8 mouse cellular contexts compared by ENCODE assay signal in genomic region chr9:43737331-43737730, GRCm38 (mm10). TPM values are rescaled to one million over a fixed set of nuclear protein-coding genes. Genes with fewer than 3 reads are reported as not detected.
A peak's percentile ranks its signal among the peaks of the same experiment; 100 is the strongest.
DNase-seq lines count a peak whose midpoint lies in the region; ATAC-seq and TF ChIP-seq lines count a peak whose summit lies in the region.

No protein-coding gene starts in this region.

- 0 out of 2 replicates have a peak overlapping the region, but pooled peaks have one; percentile 38 for H3K4me2 ChIP-seq in kidney, postnatal 0 days (ENCODE audit: low read length)
- peak overlapping the region; percentile 51 for H3K4me2 ChIP-seq in embryonic facial prominence, embryonic 13.5 days
- peak overlapping the region; percentile 24; the same call in 1 of the 2 replicates for H3K4me2 ChIP-seq in intestine, embryonic 16.5 days (ENCODE audit: low read depth, low read length)
- peak overlapping the region; percentile 44 for H3K4me2 ChIP-seq in neural tube, embryonic 13.5 days

- 0 out of 2 replicates have a peak, but pooled peaks cover 4% of the 10 kb centered on the region for H3K4me1 ChIP-seq in kidney, postnatal 0 days (replicated peaks; ENCODE audit: insufficient read depth, low read length)
- no peaks in the 10 kb centered on the region for H3K4me1 ChIP-seq in kidney, adult 2 months (ENCODE audit: control insufficient read depth, insufficient read depth, low read length)
- peaks cover 14% of the 10 kb centered on the region for H3K4me1 ChIP-seq in embryonic facial prominence, embryonic 13.5 days
- H3K4me1 ChIP-seq in intestine, embryonic 16.5 days (ENCODE audit: control insufficient read depth, insufficient read depth, low read length) = peaks cover 24% of the 10 kb centered on the region
- H3K4me1 ChIP-seq in neural tube, embryonic 13.5 days (replicated peaks) = peaks cover 31% of the 10 kb centered on the region

- H3K9me3 ChIP-seq in kidney, postnatal 0 days (replicated peaks; ENCODE audit: low read length) = no peaks in the 10 kb centered on the region
- no peaks in the 10 kb centered on the region for H3K9me3 ChIP-seq in embryonic facial prominence, embryonic 13.5 days
- H3K9me3 ChIP-seq in intestine, embryonic 16.5 days (ENCODE audit: control insufficient read depth, low read length) = no peaks in the 10 kb centered on the region
- H3K9me3 ChIP-seq in neural tube, embryonic 13.5 days = no peaks in the 10 kb centered on the region

- no peak overlapping the region for H3K4me3 ChIP-seq in kidney, postnatal 0 days (replicated peaks; ENCODE audit: low read depth, low read length)
- no peak overlapping the region for H3K4me3 ChIP-seq in kidney, adult 2 months (ENCODE audit: insufficient read depth, low read depth, low read length)
- no peak overlapping the region for H3K4me3 ChIP-seq in embryonic facial prominence, embryonic 13.5 days
- no peak overlapping the region for H3K4me3 ChIP-seq in intestine, embryonic 16.5 days (ENCODE audit: low read length)
- H3K4me3 ChIP-seq in neural tube, embryonic 13.5 days = no peak overlapping the region

- TF ChIP-seq CTCF in kidney, postnatal 0 days (IDR thresholded peaks at IDR 0.05; ENCODE audit: low read depth) = no peak
- no peak for TF ChIP-seq CTCF in kidney, adult 2 months (conservative IDR thresholded peaks at IDR 0.05; ENCODE audit: insufficient read depth, insufficient read length, low read depth, low read length)

- WGBS in kidney, postnatal 0 days = 4% methylated on average over 3 of the region's 3 CpGs
- 30% methylated on average over 3 of the region's 3 CpGs for WGBS in kidney, adult 2 months
- 21% methylated on average over 3 of the region's 3 CpGs for WGBS in embryonic facial prominence, embryonic 13.5 days
- WGBS in intestine, embryonic 16.5 days = 13% methylated on average over 3 of the region's 3 CpGs
- 5% methylated on average over 3 of the region's 3 CpGs for WGBS in neural tube, embryonic 13.5 days

- H3K27me3 ChIP-seq in kidney, postnatal 0 days (ENCODE audit: insufficient read depth, low read length) = no peaks in the 10 kb centered on the region; the same call in 1 of the 2 replicates
- H3K27me3 ChIP-seq in kidney, adult 2 months (replicated peaks; ENCODE audit: control insufficient read depth, insufficient read depth, low read length) = no peaks in the 10 kb centered on the region
- 0 out of 2 replicates have a peak, but pooled peaks cover 6% of the 10 kb centered on the region for H3K27me3 ChIP-seq in embryonic facial prominence, embryonic 13.5 days
- H3K27me3 ChIP-seq in intestine, embryonic 16.5 days (replicated peaks; ENCODE audit: control insufficient read depth, insufficient read depth, low read length) = no peaks in the 10 kb centered on the region
- peaks cover 14% of the 10 kb centered on the region; the same call in 1 of the 2 replicates for H3K27me3 ChIP-seq in neural tube, embryonic 13.5 days

- H3K27ac ChIP-seq in kidney, postnatal 0 days = no peak overlapping the region
- H3K27ac ChIP-seq in kidney, adult 2 months (ENCODE audit: insufficient read depth, low read depth, low read length) = no peak overlapping the region
- H3K27ac ChIP-seq in embryonic facial prominence, embryonic 13.5 days = peak overlapping the region; percentile 44; the same call in 1 of the 2 replicates
- H3K27ac ChIP-seq in intestine, embryonic 16.5 days (ENCODE audit: low read length) = peak overlapping the region; percentile 54
- no peak overlapping the region for H3K27ac ChIP-seq in neural tube, embryonic 13.5 days (replicated peaks)

- H3K36me3 ChIP-seq in kidney, postnatal 0 days (ENCODE audit: insufficient read depth, low read length) = no peaks in the 10 kb centered on the region
- H3K36me3 ChIP-seq in kidney, adult 2 months (ENCODE audit: control insufficient read depth, insufficient read depth, low read length) = no peaks in the 10 kb centered on the region
- no peaks in the 10 kb centered on the region for H3K36me3 ChIP-seq in embryonic facial prominence, embryonic 13.5 days
- no peaks in the 10 kb centered on the region for H3K36me3 ChIP-seq in intestine, embryonic 16.5 days (ENCODE audit: control insufficient read depth, insufficient read depth, low read length)
- no peaks in the 10 kb centered on the region for H3K36me3 ChIP-seq in neural tube, embryonic 13.5 days

- DNase-seq in kidney, postnatal 0 days (ENCODE audit: low spot score) = peak; percentile 65
- no peak for DNase-seq in kidney, adult 2 months
- no peak for DNase-seq in cerebellum, adult 9-11 months
- DNase-seq in spleen, adult 18-20 months = no peak
- no peak for DNase-seq in natural killer cell, adult 2 months (ENCODE audit: low spot score in 2 of 2)

- H3K9ac ChIP-seq in kidney, postnatal 0 days (ENCODE audit: low read depth, low read length) = no peak overlapping the region
- no peak overlapping the region; the same call in 1 of the 2 replicates for H3K9ac ChIP-seq in embryonic facial prominence, embryonic 13.5 days
- no peak overlapping the region; the same call in 1 of the 2 replicates for H3K9ac ChIP-seq in intestine, embryonic 16.5 days (ENCODE audit: low read depth, low read length)
- H3K9ac ChIP-seq in neural tube, embryonic 13.5 days = no peak overlapping the region

- no peak for TF ChIP-seq POLR2A in kidney, adult 2 months (IDR thresholded peaks at IDR 0.05; ENCODE audit: low read depth, low read length)

- ATAC-seq in kidney, postnatal 0 days (replicated peaks; ENCODE audit: low FRiP score, low read depth) = no peak
- no peak for ATAC-seq in embryonic facial prominence, embryonic 13.5 days (ENCODE audit: insufficient number of reproducible peaks, insufficient read depth, low FRiP score, low TSS enrichment, low read depth)
- no peak; the same call in 1 of the 2 replicates for ATAC-seq in intestine, embryonic 16.5 days
- no peak for ATAC-seq in neural tube, embryonic 13.5 days (ENCODE audit: low read depth)

RNA-seq across cellular contexts. Expression of gene Nectin1, which starts 6.5 kb away (rescaled TPM):
- 3.7 and 3.9 TPM in 2 replicates for polyA plus RNA-seq in kidney, postnatal 0 days (2015; fragmentation: Nextera tagmentation; extraction: Ambion mirVana)
- polyA plus RNA-seq in kidney, adult 2 months (2012; rRNA removed) = 26.5 and 27.6 TPM in 2 replicates
- 7.4 and 9.2 TPM in 2 replicates for polyA plus RNA-seq in embryonic facial prominence, embryonic 13.5 days (2015; fragmentation: Nextera tagmentation; extraction: Ambion mirVana)
- 3.2 and 3.3 TPM in 2 replicates for polyA plus RNA-seq in intestine, embryonic 16.5 days (2015; fragmentation: Nextera tagmentation; extraction: Ambion mirVana)
- polyA plus RNA-seq in neural tube, embryonic 13.5 days (2015; fragmentation: Nextera tagmentation; extraction: Ambion mirVana) = 12.0 and 14.1 TPM in 2 replicates

Comparison
In these comparisons a context has a peak if more than half of its experiments do, and no peak if none do; other contexts are left out.
1. H3K27ac ChIP-seq: peak in embryonic facial prominence, embryonic 13.5 days (single experiment) and intestine, embryonic 16.5 days (single experiment); none in kidney, postnatal 0 days (single experiment), kidney, adult 2 months (single experiment) and neural tube, embryonic 13.5 days (single experiment).
2. Peak in every context shown above with its lines, with median percentiles within 50 percentile points of each other: H3K4me2 ChIP-seq.